Mouse (Mus musculus) forebrain, postnatal 0 days (tissue): ENCODE measurements around the gene Tmem164. TPM values are rescaled to one million over a fixed set of nuclear protein-coding genes. Genes with fewer than 3 reads are reported as not detected.

Experiments used
- ATAC-seq: fragments of 200-750 bp; cut with Nextera tagmentation; 2 replicates; pipeline ENCODE4 v1.8.0; 2017; ENCODE audit warnings: mild to moderate bottlenecking, moderate library complexity
- DNase-seq: peaks from one replicate; pipeline ENCODE4 v3.0.0-alpha.2; 2015
- H3K27ac ChIP-seq: fragments of 300-500 bp; sonication (generic); 2 replicates; pipeline ENCODE4 v1.5.1; 2014; ENCODE audit warnings: low read depth, mild to moderate bottlenecking, antibody characterized with exemption, low read length, moderate library complexity, mixed read lengths
- H3K27me3 ChIP-seq: fragments of 300-500 bp; sonication (generic); 2 replicates; pipeline ENCODE4 v1.6.1; 2014; ENCODE audit warnings: mild to moderate bottlenecking, low read length, mixed read lengths; ENCODE audit not compliant: insufficient read depth
- H3K36me3 ChIP-seq: fragments of 300-500 bp; sonication (generic); 2 replicates; pipeline ENCODE4 v1.6.1; 2014; ENCODE audit warnings: mild to moderate bottlenecking, moderate library complexity; ENCODE audit not compliant: insufficient read depth
- H3K4me1 ChIP-seq: fragments of 300-500 bp; sonication (generic); 2 replicates; pipeline ENCODE4 v1.6.1; 2014; ENCODE audit warnings: antibody characterized with exemption; ENCODE audit not compliant: insufficient read depth
- H3K4me2 ChIP-seq: fragments of 300-500 bp; sonication (generic); 2 replicates; pipeline ENCODE4 v1.6.1; 2014; ENCODE audit warnings: low read depth, mild to moderate bottlenecking, moderate library complexity
- H3K4me3 ChIP-seq: fragments of 300-500 bp; sonication (generic); 2 replicates; pipeline ENCODE4 v1.5.1; 2014; ENCODE audit warnings: low read depth, low read length, mixed read lengths
- H3K9ac ChIP-seq: fragments of 300-500 bp; sonication (generic); 2 replicates; pipeline ENCODE4 v1.6.1; 2014; ENCODE audit warnings: mild to moderate bottlenecking
- H3K9me3 ChIP-seq: fragments of 300-500 bp; sonication (generic); 2 replicates; pipeline ENCODE4 v1.6.1; 2016; ENCODE audit warnings: low read length
- CTCF ChIP-seq: sonication (generic); IDR thresholded peaks from 2 replicates; pipeline ENCODE4 v1.5.1; 2016; ENCODE audit warnings: antibody characterized with exemption, control low read depth, low read depth
- WGBS: fragments of 180-500 bp; shearing (Covaris S2); extraction: QIAGEN DNeasy Blood & Tissue Kit; methylation state at CpG from one replicate; pipeline ENCODE4 v1.1.7; 2014; 5-methylcytosine and 5-hydroxymethylcytosine counted together
- polyA plus RNA-seq: library from polyadenylated mRNA; unstranded; fragments of >200 nt; fragmentation: Nextera tagmentation; extraction: Ambion mirVana; gene quantifications from 2 replicates; pipeline ENCODE4 v1.2.1, GENCODE M21; 2015
- total RNA-seq: library from RNA; depleted of rRNA; stranded (reverse); fragments of >200 nt; gene quantifications from 2 replicates; pipeline ENCODE4 v1.2.3, GENCODE M21; 2014

Gene Tmem164
- total and polyA plus RNA-seq, 2 experiments from 2014 or later, result 17.2 to 33.9 TPM

DNA sequence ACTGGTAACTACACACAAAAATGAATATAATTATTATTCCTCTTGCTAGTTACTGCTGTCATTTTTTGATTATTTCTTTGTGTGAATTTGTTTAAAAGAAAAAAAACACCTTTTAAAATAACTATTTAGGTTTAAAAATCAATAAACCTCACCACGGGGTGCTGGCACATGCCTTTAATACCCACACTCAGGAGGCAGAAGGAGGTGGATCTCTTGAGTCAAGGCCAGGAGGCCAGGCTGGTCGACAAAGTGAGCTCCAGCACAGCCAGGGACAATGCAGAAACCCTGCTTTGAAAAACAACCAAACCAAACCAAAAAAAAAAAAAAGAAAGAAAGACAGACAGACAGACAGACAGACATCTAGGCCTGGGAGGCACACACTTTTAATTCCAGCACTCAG, 12.1 kb downstream of the Tmem164 start:
- no peak overlapping the region for H3K27ac ChIP-seq
- WGBS, result 50% methylated on average over 2 of the region's 2 CpGs

DNA sequence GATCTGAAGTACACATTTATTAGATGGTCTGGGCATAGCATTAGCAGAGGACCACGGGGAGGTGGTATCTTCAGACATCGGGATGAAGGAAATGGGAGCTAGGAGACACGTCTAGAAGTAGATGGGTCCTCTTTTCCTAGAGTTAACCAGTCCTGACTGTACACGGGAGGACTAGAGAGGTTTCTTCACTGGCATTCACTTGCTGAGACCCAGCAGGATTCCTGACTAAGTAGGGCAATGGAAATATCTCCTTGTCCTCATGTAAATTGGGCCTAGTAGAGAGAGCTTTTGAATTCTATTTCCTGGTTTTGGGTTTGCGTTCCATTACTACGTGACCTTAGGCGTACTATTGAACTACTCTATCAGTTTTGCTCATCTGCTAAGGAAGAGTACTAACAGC, 13.1 kb downstream of the Tmem164 start:
- no peak overlapping the region for H3K27ac ChIP-seq
- ATAC-seq (no peak), DNase-seq (no peak)
- WGBS, result 79% methylated on average over 7 of the region's 7 CpGs
- no peak overlapping the region for H3K4me2 ChIP-seq
- H3K36me3 ChIP-seq, result no peaks in the 10 kb centered on the region
- no peak for TF ChIP-seq CTCF
- no peak overlapping the region for H3K4me3 ChIP-seq
- H3K27me3 ChIP-seq, result no peaks in the 10 kb centered on the region
- H3K9ac ChIP-seq, result no peak overlapping the region
- no peaks in the 10 kb centered on the region for H3K4me1 ChIP-seq
- H3K9me3 ChIP-seq, result no peaks in the 10 kb centered on the region

More for the DNA sequence above, 12.1 kb downstream of the Tmem164 start:
- H3K27me3 ChIP-seq, result no peaks in the 10 kb centered on the region
- no peaks in the 10 kb centered on the region for H3K9me3 ChIP-seq
- ATAC-seq (no peak), DNase-seq (no peak)
- no peak for TF ChIP-seq CTCF
- no peaks in the 10 kb centered on the region for H3K4me1 ChIP-seq
- H3K36me3 ChIP-seq, result no peaks in the 10 kb centered on the region
- H3K4me3 ChIP-seq, result no peak overlapping the region
- H3K9ac ChIP-seq, result no peak overlapping the region
- no peak overlapping the region for H3K4me2 ChIP-seq

DNA sequence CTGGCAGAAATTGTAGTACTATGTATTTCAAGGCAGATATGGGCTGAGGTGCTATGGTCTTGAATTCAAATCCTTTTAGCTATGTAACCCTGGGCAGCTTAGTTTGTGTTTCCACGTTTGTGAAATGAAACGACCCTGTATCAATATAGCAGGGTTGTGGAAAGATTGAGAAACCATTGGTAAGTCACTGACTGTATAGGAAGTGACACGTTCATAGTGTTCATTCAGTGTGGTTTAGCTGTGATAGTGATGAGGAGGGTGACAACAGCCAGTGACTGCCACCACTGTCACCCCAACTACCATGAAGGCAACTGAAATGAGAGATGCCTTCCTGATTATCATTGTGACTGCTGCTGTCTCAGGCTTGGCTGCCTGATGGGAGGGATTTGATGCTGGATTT, 13.7 kb downstream of the Tmem164 start:
- H3K9ac ChIP-seq, result no peak overlapping the region
- H3K27me3 ChIP-seq, result no peaks in the 10 kb centered on the region
- DNase-seq, result no peak
- no peaks in the 10 kb centered on the region for H3K9me3 ChIP-seq
- no peak overlapping the region for H3K4me2 ChIP-seq
- 79% methylated on average over 3 of the region's 3 CpGs for WGBS
- no peak for TF ChIP-seq CTCF
- no peak for ATAC-seq
- H3K27ac ChIP-seq, result no peak overlapping the region
- H3K36me3 ChIP-seq, result no peaks in the 10 kb centered on the region
- no peaks in the 10 kb centered on the region for H3K4me1 ChIP-seq
- H3K4me3 ChIP-seq, result no peak overlapping the region

DNA sequence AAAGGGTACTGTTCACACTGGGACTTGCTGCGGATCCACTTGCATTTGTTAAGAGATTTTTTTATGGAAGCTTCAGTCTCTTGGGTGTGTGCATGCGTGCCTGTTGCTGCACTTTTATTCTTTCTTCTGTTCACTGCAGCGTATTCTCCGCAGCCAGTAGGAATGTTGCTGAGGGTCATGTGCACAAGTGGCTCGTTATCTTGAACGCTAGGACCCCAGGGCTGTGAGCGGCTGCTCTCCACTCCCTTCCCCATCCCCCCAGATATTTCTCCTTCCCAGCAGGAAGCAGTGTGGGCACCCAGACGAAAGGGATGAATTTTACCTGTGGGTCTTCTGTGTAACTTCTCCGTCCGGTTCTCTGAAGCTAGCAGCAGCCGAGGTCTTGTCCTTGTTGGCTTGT, 15.6 kb downstream of the Tmem164 start:
- H3K9ac ChIP-seq, result no peak overlapping the region
- no peak overlapping the region for H3K27ac ChIP-seq
- H3K4me2 ChIP-seq, result no peak overlapping the region
- ATAC-seq, result no peak
- no peak for DNase-seq
- no peaks in the 10 kb centered on the region for H3K36me3 ChIP-seq
- H3K9me3 ChIP-seq, result no peaks in the 10 kb centered on the region
- no peaks in the 10 kb centered on the region for H3K4me1 ChIP-seq
- no peak for TF ChIP-seq CTCF
- WGBS, result 70% methylated on average over 11 of the region's 11 CpGs
- H3K4me3 ChIP-seq, result no peak overlapping the region
- H3K27me3 ChIP-seq, result no peaks in the 10 kb centered on the region

DNA sequence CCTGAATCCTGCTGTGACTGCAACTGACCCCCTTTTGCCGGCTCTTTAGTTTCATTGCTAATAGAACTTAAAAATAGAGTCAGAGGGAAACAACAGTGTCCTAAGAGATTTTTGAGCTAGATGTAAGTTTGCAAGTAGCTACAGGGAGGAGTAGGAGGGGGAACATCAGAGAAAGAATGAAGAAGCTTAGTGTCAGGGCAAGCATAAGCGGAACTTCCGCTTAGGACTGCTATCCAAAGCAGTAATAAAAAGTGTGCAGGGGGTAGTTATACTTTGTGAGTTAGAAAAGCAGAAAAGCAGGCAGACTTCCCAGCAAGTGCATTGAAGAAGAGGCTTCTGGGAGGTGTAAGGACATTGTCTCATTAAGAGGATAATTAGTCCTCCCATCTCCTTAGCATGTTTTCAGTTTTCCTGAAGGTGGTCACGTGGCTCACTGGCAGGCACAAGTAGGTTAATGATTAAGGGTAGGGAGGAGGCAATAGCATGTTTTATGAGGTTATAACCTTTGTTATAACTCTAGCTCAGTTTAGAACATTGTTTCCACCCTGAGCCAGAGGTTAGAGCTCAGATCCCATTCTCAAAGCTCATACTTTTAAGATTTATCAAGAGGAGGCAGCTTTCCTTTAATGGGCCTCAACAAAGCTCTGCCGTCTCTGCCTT, 16.5 kb downstream of the Tmem164 start:
- Histone ChIP-seq H3K4me3 (no peak overlapping the region), H3K27ac (no peak overlapping the region), H3K36me3 (no peaks in the 10 kb centered on the region), H3K4me1 (no peaks in the 10 kb centered on the region), H3K9me3 (no peaks in the 10 kb centered on the region), H3K27me3 (no peaks in the 10 kb centered on the region), H3K9ac (no peak overlapping the region), H3K4me2 (no peak overlapping the region)
- DNase-seq (no peak), ATAC-seq (no peak)
- WGBS, result 68% methylated on average over 5 of the region's 5 CpGs
- TF ChIP-seq CTCF, result no peak

DNA sequence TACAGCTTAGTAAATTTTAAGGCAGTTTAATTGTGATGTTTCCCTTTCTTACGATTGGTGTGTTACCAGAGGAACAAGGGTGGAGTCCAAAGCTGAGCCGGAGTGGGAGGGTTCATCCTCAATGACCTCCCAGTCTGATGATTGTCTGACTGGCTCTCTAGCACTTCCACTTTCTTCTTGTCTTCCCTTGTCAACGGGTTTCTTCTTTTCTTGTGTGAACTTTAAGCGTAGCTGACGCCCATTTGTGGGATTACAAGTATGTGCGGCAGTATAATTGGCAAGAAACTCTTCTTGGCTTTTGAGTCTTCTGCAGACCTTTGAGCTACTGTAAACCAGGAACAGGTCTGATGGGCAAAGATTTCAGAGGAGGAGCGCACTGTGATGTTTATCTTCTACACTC, 17.0 kb downstream of the Tmem164 start:
- ATAC-seq, result no peak
- no peak overlapping the region for H3K9ac ChIP-seq
- H3K27me3 ChIP-seq, result no peaks in the 10 kb centered on the region
- no peak overlapping the region for H3K4me2 ChIP-seq
- H3K27ac ChIP-seq, result no peak overlapping the region
- DNase-seq, result no peak
- WGBS, result 85% methylated on average over 7 of the region's 7 CpGs
- no peak overlapping the region for H3K4me3 ChIP-seq
- no peak for TF ChIP-seq CTCF
- H3K9me3 ChIP-seq, result no peaks in the 10 kb centered on the region
- H3K4me1 ChIP-seq, result no peaks in the 10 kb centered on the region
- no peaks in the 10 kb centered on the region for H3K36me3 ChIP-seq

DNA sequence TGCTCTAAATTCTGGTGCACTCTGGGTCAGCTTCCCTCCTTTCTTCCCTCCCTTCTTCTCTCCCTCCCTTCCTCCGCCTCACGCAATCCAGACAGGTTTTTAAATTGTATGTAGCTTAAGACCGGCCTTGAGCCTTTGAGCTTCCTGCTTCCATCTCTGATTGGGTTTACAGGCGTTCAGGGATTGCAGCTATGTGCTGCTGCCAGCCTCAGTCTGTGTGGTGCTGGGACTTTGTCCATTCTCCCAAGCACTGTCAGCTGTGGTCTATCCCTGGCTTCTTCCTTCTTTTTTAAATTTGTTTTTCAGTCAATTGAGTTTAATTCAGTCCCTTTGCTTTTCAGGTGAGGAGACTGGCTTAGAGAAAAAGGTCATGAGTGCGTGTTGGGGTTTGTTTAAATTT, 20.9 kb downstream of the Tmem164 start:
- DNase-seq (no peak), ATAC-seq (no peak)
- no peaks in the 10 kb centered on the region for H3K4me1 ChIP-seq
- 76% methylated on average over 5 of the region's 5 CpGs for WGBS
- H3K9ac ChIP-seq, result no peak overlapping the region
- no peaks in the 10 kb centered on the region for H3K27me3 ChIP-seq
- H3K4me3 ChIP-seq, result no peak overlapping the region
- H3K9me3 ChIP-seq, result no peaks in the 10 kb centered on the region
- H3K27ac ChIP-seq, result no peak overlapping the region
- no peaks in the 10 kb centered on the region for H3K36me3 ChIP-seq
- TF ChIP-seq CTCF, result no peak
- H3K4me2 ChIP-seq, result no peak overlapping the region
